Mouse (Mus musculus): ENCODE data around the gene Nlrp4a.
"Not testable (repeated sequence)": the region's sequence is repeated elsewhere in the genome, so short reads cannot be mapped to it uniquely, and the experiment has no call there.

DNA sequence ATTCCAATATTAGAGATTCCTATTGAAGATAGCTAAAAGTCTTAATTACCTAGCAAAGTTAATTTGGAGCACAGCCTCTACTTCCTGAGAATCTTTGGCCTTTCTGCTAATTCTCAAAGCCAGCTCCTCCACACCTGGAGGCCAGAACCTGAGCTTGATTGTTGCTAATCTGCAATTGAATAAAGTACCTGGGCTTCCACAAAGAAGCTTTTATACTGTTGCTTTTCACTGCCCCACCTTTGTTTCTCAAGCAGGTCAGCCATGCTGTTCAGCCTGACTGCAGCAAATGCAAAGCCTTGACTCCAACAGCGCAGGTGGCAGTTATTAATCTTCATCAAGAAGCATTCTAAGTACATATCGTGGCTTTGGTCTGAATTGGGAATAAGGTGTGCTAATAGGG, 43.8 kb upstream of the Nlrp4a start:
- TF ChIP-seq CTCF (IDR thresholded peaks at IDR 0.05; ENCODE audit: borderline replicate concordance, control insufficient read depth, extremely low read depth, insufficient read depth, low read length, poor library complexity); POLR2A (IDR thresholded peaks at IDR 0.05; ENCODE audit: control insufficient read depth, extremely low read depth, insufficient read depth, low read length, poor library complexity): not testable (repeated sequence)

Data from thymus, adult 2 months (tissue).